Mouse (Mus musculus) hindbrain, embryonic 14.5 days (tissue): ENCODE data around the gene Zfp607a. TPM values are rescaled to one million over a fixed set of nuclear protein-coding genes. Genes with fewer than 3 reads are reported as not detected.

ENCODE experiments used
- ATAC-seq: fragments of 200-750 bp; cut with Nextera tagmentation; 2 replicates; pipeline ENCODE4 v1.8.0; 2017; ENCODE audit warnings: moderate number of reproducible peaks, mild to moderate bottlenecking, moderate TSS enrichment, moderate library complexity; ENCODE audit not compliant: low FRiP score
- DNase-seq: peaks from one replicate; pipeline ENCODE4 v3.0.0-alpha.2; 2015; ENCODE audit warnings: low spot score
- H3K27ac ChIP-seq: fragments of 300-500 bp; sonication (generic); 2 replicates; pipeline ENCODE4 v1.5.1; 2014; ENCODE audit warnings: mild to moderate bottlenecking, moderate library complexity
- H3K27me3 ChIP-seq: fragments of 300-500 bp; sonication (generic); 2 replicates; pipeline ENCODE4 v1.6.1; 2014; ENCODE audit warnings: mild to moderate bottlenecking, low read length, mixed read lengths; ENCODE audit not compliant: control insufficient read depth, insufficient read depth
- H3K36me3 ChIP-seq: fragments of 300-500 bp; sonication (generic); replicated peaks from 2 replicates; pipeline ENCODE4 v1.6.1; 2014; ENCODE audit not compliant: control insufficient read depth, insufficient read depth
- H3K4me1 ChIP-seq: fragments of 300-500 bp; sonication (generic); replicated peaks from 2 replicates; pipeline ENCODE4 v1.6.1; 2014; ENCODE audit warnings: antibody characterized with exemption, low read length, mixed read lengths; ENCODE audit not compliant: control insufficient read depth, insufficient read depth
- H3K4me2 ChIP-seq: fragments of 300-500 bp; sonication (generic); replicated peaks from 2 replicates; pipeline ENCODE4 v1.6.1; 2014; ENCODE audit warnings: mild to moderate bottlenecking, moderate library complexity
- H3K4me3 ChIP-seq: fragments of 300-500 bp; sonication (generic); replicated peaks from 2 replicates; pipeline ENCODE4 v1.5.1; 2014; ENCODE audit warnings: mild to moderate bottlenecking, low read length
- H3K9ac ChIP-seq: fragments of 300-500 bp; sonication (generic); 2 replicates; pipeline ENCODE4 v1.6.1; 2014
- H3K9me3 ChIP-seq: fragments of 300-500 bp; sonication (generic); 2 replicates; pipeline ENCODE4 v1.6.1; 2016; ENCODE audit warnings: low read length; ENCODE audit not compliant: control insufficient read depth
- WGBS: fragments of 180-500 bp; shearing (Covaris S2); extraction: QIAGEN DNeasy Blood & Tissue Kit; methylation state at CpG from one replicate; pipeline ENCODE4 v1.1.7; 2014; 5-methylcytosine and 5-hydroxymethylcytosine counted together
- polyA plus RNA-seq: library from polyadenylated mRNA; unstranded; fragments of >200 nt; fragmentation: Nextera tagmentation; extraction: Ambion mirVana; gene quantifications from 2 replicates; pipeline ENCODE4 v1.2.1, GENCODE M21; 2014

Gene Zfp607a
- polyA plus RNA-seq, 1 experiment from 2014 or later: 1.6 TPM

GRCm38 (mm10) chr7:27928818-27929695 is 71.7 kb downstream of the Zfp607a start, which contains the start of gene Zfp974:
TSS of gene Zfp974 (minus strand) at chr7:27929460.
- 5% methylated on average over 40 of the region's 40 CpGs for WGBS
- peak within 1 kb of the TSS; percentile 74 for H3K9ac ChIP-seq
- no peaks in the 10 kb centered on the region for H3K27me3 ChIP-seq
- H3K27ac ChIP-seq: peak within 1 kb of the TSS; percentile 63
- DNase-seq (peak; percentile 84), ATAC-seq (peak; percentile 90)
- peak within 1 kb of the TSS; percentile 83 for H3K4me2 ChIP-seq
- peak within 1 kb of the TSS; percentile 54 for H3K4me3 ChIP-seq
- H3K4me1 ChIP-seq: peaks cover 8% of the 10 kb centered on the region
- no peaks in the 10 kb centered on the region for H3K9me3 ChIP-seq
- peaks cover 13% of the 10 kb centered on the region for H3K36me3 ChIP-seq

Other genes starting within 250 kb of the Zfp607a start
- gene Ttc9b, start 203.6 kb upstream of the Zfp607a start, polyA plus RNA-seq: 98.6 and 100 TPM in 2 replicates
- 23.5 and 27.2 TPM in 2 replicates for gene Map3k10, start 182.9 kb upstream of the Zfp607a start, polyA plus RNA-seq
- gene Zfp607b, start 168.2 kb upstream of the Zfp607a start, polyA plus RNA-seq: 11.8 and 12.5 TPM in 2 replicates
- 92.5 and 99.3 TPM in 2 replicates for gene Zfp60, start 126.1 kb upstream of the Zfp607a start, polyA plus RNA-seq
- gene Zfp626, start 50.3 kb upstream of the Zfp607a start, polyA plus RNA-seq: 1.6 and 1.8 TPM in 2 replicates
- 11.4 and 14.9 TPM in 2 replicates for gene Zfp59, start 18.9 kb upstream of the Zfp607a start, polyA plus RNA-seq
- 14.8 and 17.0 TPM in 2 replicates for gene Zfp974, start 71.9 kb downstream of the Zfp607a start, polyA plus RNA-seq
- 23.8 and 26.1 TPM in 2 replicates for gene Zfp780b, start 121.6 kb downstream of the Zfp607a start, polyA plus RNA-seq
- 7.0 and 7.1 TPM in 2 replicates for gene Zfp850, start 156.6 kb downstream of the Zfp607a start, polyA plus RNA-seq
- 279 and 282 TPM in 2 replicates for gene Psmc4, start 192.6 kb downstream of the Zfp607a start, polyA plus RNA-seq
- 0.69 and 0.80 TPM in 2 replicates for gene Fcgbp, start 213.7 kb downstream of the Zfp607a start, polyA plus RNA-seq